Mouse (Mus musculus): ENCODE data around the gene D430019H16Rik.

DNA sequence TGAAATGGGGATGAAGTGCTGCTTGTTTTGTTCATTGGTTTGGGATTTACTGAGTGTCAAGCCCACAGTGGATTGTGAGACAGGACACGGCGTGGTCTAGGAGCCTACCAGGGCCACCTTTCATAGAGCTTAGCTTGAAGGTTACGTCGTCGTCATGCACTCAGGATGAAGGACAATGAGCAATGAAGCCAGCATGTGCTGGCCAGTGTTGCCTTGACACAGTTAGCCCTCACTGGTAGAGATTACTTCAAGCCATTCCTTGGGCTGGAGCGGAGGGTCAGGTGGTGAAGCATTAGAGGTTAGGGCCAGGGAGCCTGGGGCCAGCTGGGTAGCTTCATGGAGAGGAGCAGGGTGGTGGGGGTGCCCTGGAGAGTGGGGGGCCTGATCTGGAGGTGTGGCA is 5.1 kb downstream of the D430019H16Rik start:
- TF ChIP-seq GATA1 (IDR thresholded peaks at IDR 0.05; ENCODE audit: borderline replicate concordance, low read length) (no peak), FLI1 (IDR thresholded peaks at IDR 0.05; ENCODE audit: low read length) (no peak)
